Mouse (Mus musculus) lung, postnatal 14 days (tissue): ENCODE data around the gene Pdcd1lg2.

Source experiments
- DNase-seq: peaks from one replicate; pipeline ENCODE4 v3.0.0; 2021

Pdcd1lg2 gene

GRCm38 (mm10) chr19:29420397-29420796 lies 9.7 kb downstream of the Pdcd1lg2 start:
- DNase-seq, result no peak

GRCm38 (mm10) chr19:29422013-29422645 lies 11.4 kb downstream of the Pdcd1lg2 start:
- no peak for DNase-seq

GRCm38 (mm10) chr19:29422796-29423195 lies 12.1 kb downstream of the Pdcd1lg2 start:
- no peak for DNase-seq

- no peak for DNase-seq
Measured at GRCm38 (mm10) chr19:29430516-29430915, 19.8 kb downstream of the Pdcd1lg2 start.

- no peak for DNase-seq
Measured at GRCm38 (mm10) chr19:29430953-29431352, 20.2 kb downstream of the Pdcd1lg2 start.

GRCm38 (mm10) chr19:29436793-29437479 lies 26.2 kb downstream of the Pdcd1lg2 start:
- DNase-seq, result no peak

GRCm38 (mm10) chr19:29437849-29438248 lies 27.1 kb downstream of the Pdcd1lg2 start:
- DNase-seq, result no peak

- DNase-seq, result no peak
Measured at GRCm38 (mm10) chr19:29439242-29439641, 28.5 kb downstream of the Pdcd1lg2 start.

- DNase-seq, result no peak
Measured at GRCm38 (mm10) chr19:29442492-29442891, 31.8 kb downstream of the Pdcd1lg2 start.

- no peak for DNase-seq
Measured at GRCm38 (mm10) chr19:29444364-29444763, 33.6 kb downstream of the Pdcd1lg2 start.

- DNase-seq, result no peak
Measured at GRCm38 (mm10) chr19:29448373-29448772, 37.7 kb downstream of the Pdcd1lg2 start.

- DNase-seq, result no peak
Measured at GRCm38 (mm10) chr19:29450376-29450775, 39.7 kb downstream of the Pdcd1lg2 start.

- no peak for DNase-seq
Measured at GRCm38 (mm10) chr19:29454141-29454601, 43.5 kb downstream of the Pdcd1lg2 start.

- DNase-seq, result no peak
Measured at GRCm38 (mm10) chr19:29455156-29455555, 44.4 kb downstream of the Pdcd1lg2 start.

- no peak for DNase-seq
Measured at GRCm38 (mm10) chr19:29457982-29458381, 47.3 kb downstream of the Pdcd1lg2 start.

- no peak for DNase-seq
Measured at GRCm38 (mm10) chr19:29462462-29462861, 51.7 kb downstream of the Pdcd1lg2 start.

- DNase-seq, result no peak
Measured at GRCm38 (mm10) chr19:29463645-29464395, 53.1 kb downstream of the Pdcd1lg2 start.

GRCm38 (mm10) chr19:29466819-29467218 lies 56.1 kb downstream of the Pdcd1lg2 start:
- no peak for DNase-seq

- peak; percentile 60 for DNase-seq
Measured at GRCm38 (mm10) chr19:29468941-29469685, 58.4 kb downstream of the Pdcd1lg2 start.

- no peak for DNase-seq
Measured at GRCm38 (mm10) chr19:29469686-29470254, 59.1 kb downstream of the Pdcd1lg2 start.

- peak; percentile 67 for DNase-seq
Measured at GRCm38 (mm10) chr19:29470652-29471051, 59.9 kb downstream of the Pdcd1lg2 start.

GRCm38 (mm10) chr19:29472424-29472823 lies 61.7 kb downstream of the Pdcd1lg2 start:
- no peak for DNase-seq

- DNase-seq, result no peak
Measured at GRCm38 (mm10) chr19:29472946-29473345, 62.2 kb downstream of the Pdcd1lg2 start.
